Mouse (Mus musculus): Measurements from ENCODE around the gene Gm7075. TPM values are rescaled to one million over a fixed set of nuclear protein-coding genes. Genes with fewer than 3 reads are reported as not detected.
A peak's percentile ranks its signal among the peaks of the same experiment; 100 is the strongest.
"Not testable (repeated sequence)": the region's sequence is repeated elsewhere in the genome, so short reads cannot be mapped to it uniquely, and the experiment has no call there.

The Gm7075 gene
- polyA plus RNA-seq, 1 experiment from 2014 or later = not detected

- Histone ChIP-seq H3K4me2 (ENCODE audit: low read depth, low read length) (no peak overlapping the region), H3K27me3 (ENCODE audit: control insufficient read depth, insufficient read depth, low read depth, low read length) (no peaks in the 10 kb centered on the region), H3K9ac (ENCODE audit: low read length) (no peak overlapping the region), H3K4me1 (replicated peaks; ENCODE audit: control insufficient read depth, insufficient read depth, low read length) (no peaks in the 10 kb centered on the region), H3K36me3 (ENCODE audit: control insufficient read depth, insufficient read depth, low read length) (no peaks in the 10 kb centered on the region), H3K4me3 (ENCODE audit: low read length) (no peak overlapping the region), H3K9me3 (ENCODE audit: control insufficient read depth, low read length) (no peaks in the 10 kb centered on the region), H3K27ac (ENCODE audit: low read length) (no peak overlapping the region)
- 87% methylated on average over 9 of the region's 9 CpGs for WGBS
- no peak for ATAC-seq (ENCODE audit: low read depth)
Observed at GRCm38 (mm10) chr10:63423591-63424474, 2.2 kb upstream of the Gm7075 start.

- no peaks in the 10 kb centered on the region for H3K9me3 ChIP-seq (ENCODE audit: control insufficient read depth, low read length)
- no peak overlapping the region for H3K4me2 ChIP-seq (ENCODE audit: low read depth, low read length)
- no peaks in the 10 kb centered on the region for H3K27me3 ChIP-seq (ENCODE audit: control insufficient read depth, insufficient read depth, low read depth, low read length)
- no peaks in the 10 kb centered on the region for H3K4me1 ChIP-seq (replicated peaks; ENCODE audit: control insufficient read depth, insufficient read depth, low read length)
- H3K36me3 ChIP-seq (ENCODE audit: control insufficient read depth, insufficient read depth, low read length) = no peaks in the 10 kb centered on the region
- 85% methylated on average over 5 of the region's 5 CpGs for WGBS
- ATAC-seq (ENCODE audit: low read depth) = no peak
- H3K4me3 ChIP-seq (ENCODE audit: low read length) = no peak overlapping the region
- H3K9ac ChIP-seq (ENCODE audit: low read length) = no peak overlapping the region
- H3K27ac ChIP-seq (ENCODE audit: low read length) = no peak overlapping the region
Observed at GRCm38 (mm10) chr10:63422736-63422992, 1.1 kb upstream of the Gm7075 start.

- Histone ChIP-seq H3K36me3 (ENCODE audit: control insufficient read depth, insufficient read depth, low read length) (no peaks in the 10 kb centered on the region), H3K4me3 (ENCODE audit: low read length) (no peak overlapping the region), H3K27me3 (ENCODE audit: control insufficient read depth, insufficient read depth, low read depth, low read length) (no peaks in the 10 kb centered on the region), H3K4me2 (ENCODE audit: low read depth, low read length) (no peak overlapping the region), H3K27ac (ENCODE audit: low read length) (no peak overlapping the region), H3K4me1 (replicated peaks; ENCODE audit: control insufficient read depth, insufficient read depth, low read length) (peaks cover 6% of the 10 kb centered on the region; the same call in 1 of the 2 replicates), H3K9ac (ENCODE audit: low read length) (no peak overlapping the region), H3K9me3 (ENCODE audit: control insufficient read depth, low read length) (no peaks in the 10 kb centered on the region)
- 35% methylated on average over 5 of the region's 5 CpGs for WGBS
- ATAC-seq (ENCODE audit: low read depth) = no peak
Observed at GRCm38 (mm10) chr10:63417061-63417460, 4.5 kb downstream of the Gm7075 start.

- H3K4me1 ChIP-seq (replicated peaks; ENCODE audit: control insufficient read depth, insufficient read depth, low read length) = peaks cover 6% of the 10 kb centered on the region; the same call in 1 of the 2 replicates
- 31% methylated on average over 7 of the region's 7 CpGs for WGBS
- no peak overlapping the region for H3K9ac ChIP-seq (ENCODE audit: low read length)
- H3K4me2 ChIP-seq (ENCODE audit: low read depth, low read length) = peak overlapping the region; percentile 48
- no peaks in the 10 kb centered on the region for H3K27me3 ChIP-seq (ENCODE audit: control insufficient read depth, insufficient read depth, low read depth, low read length)
- peak; percentile 56; the same call in 1 of the 2 replicates for ATAC-seq (ENCODE audit: low read depth)
- peak overlapping the region; percentile 9; the same call in 1 of the 2 replicates for H3K4me3 ChIP-seq (ENCODE audit: low read length)
- H3K36me3 ChIP-seq (ENCODE audit: control insufficient read depth, insufficient read depth, low read length) = no peaks in the 10 kb centered on the region
- H3K27ac ChIP-seq (ENCODE audit: low read length) = peak overlapping the region; percentile 3; the same call in 1 of the 2 replicates
- H3K9me3 ChIP-seq (ENCODE audit: control insufficient read depth, low read length) = no peaks in the 10 kb centered on the region
Observed at GRCm38 (mm10) chr10:63415850-63416249, 5.7 kb downstream of the Gm7075 start.

- H3K27ac ChIP-seq (ENCODE audit: low read length) = no peak overlapping the region
- H3K27me3 ChIP-seq (ENCODE audit: control insufficient read depth, insufficient read depth, low read depth, low read length) = no peaks in the 10 kb centered on the region
- H3K4me3 ChIP-seq (ENCODE audit: low read length) = no peak overlapping the region
- 0 out of 2 replicates have a peak, but pooled peaks have one; percentile 7 for ATAC-seq (ENCODE audit: low read depth)
- WGBS = 31% methylated on average over 7 of the region's 7 CpGs
- no peaks in the 10 kb centered on the region for H3K9me3 ChIP-seq (ENCODE audit: control insufficient read depth, low read length)
- peaks cover 6% of the 10 kb centered on the region; the same call in 1 of the 2 replicates for H3K4me1 ChIP-seq (replicated peaks; ENCODE audit: control insufficient read depth, insufficient read depth, low read length)
- H3K4me2 ChIP-seq (ENCODE audit: low read depth, low read length) = no peak overlapping the region
- H3K9ac ChIP-seq (ENCODE audit: low read length) = no peak overlapping the region
- H3K36me3 ChIP-seq (ENCODE audit: control insufficient read depth, insufficient read depth, low read length) = no peaks in the 10 kb centered on the region
Observed at GRCm38 (mm10) chr10:63415287-63415686, 6.3 kb downstream of the Gm7075 start.

- H3K4me2 ChIP-seq (ENCODE audit: low read depth, low read length) = no peak overlapping the region
- H3K4me1 ChIP-seq (replicated peaks; ENCODE audit: control insufficient read depth, insufficient read depth, low read length) = peaks cover 6% of the 10 kb centered on the region; the same call in 1 of the 2 replicates
- H3K9me3 ChIP-seq (ENCODE audit: control insufficient read depth, low read length) = no peaks in the 10 kb centered on the region
- no peak overlapping the region for H3K9ac ChIP-seq (ENCODE audit: low read length)
- H3K27me3 ChIP-seq (ENCODE audit: control insufficient read depth, insufficient read depth, low read depth, low read length) = no peaks in the 10 kb centered on the region
- no peak for ATAC-seq (ENCODE audit: low read depth)
- H3K27ac ChIP-seq (ENCODE audit: low read length) = no peak overlapping the region
- H3K36me3 ChIP-seq (ENCODE audit: control insufficient read depth, insufficient read depth, low read length) = no peaks in the 10 kb centered on the region
- WGBS = 87% methylated on average over 17 of the region's 17 CpGs
- no peak overlapping the region for H3K4me3 ChIP-seq (ENCODE audit: low read length)
Observed at GRCm38 (mm10) chr10:63412756-63413155, 8.8 kb downstream of the Gm7075 start.

- not testable (repeated sequence) for H3K27ac ChIP-seq (ENCODE audit: low read length); H3K9me3 ChIP-seq (ENCODE audit: control insufficient read depth, low read length); H3K27me3 ChIP-seq (ENCODE audit: control insufficient read depth, insufficient read depth, low read depth, low read length); H3K4me3 ChIP-seq (ENCODE audit: low read length); ATAC-seq (ENCODE audit: low read depth); H3K4me2 ChIP-seq (ENCODE audit: low read depth, low read length); H3K36me3 ChIP-seq (ENCODE audit: control insufficient read depth, insufficient read depth, low read length); H3K9ac ChIP-seq (ENCODE audit: low read length); H3K4me1 ChIP-seq (replicated peaks; ENCODE audit: control insufficient read depth, insufficient read depth, low read length)
- 86% methylated on average over 6 of the region's 7 CpGs for WGBS
Observed at GRCm38 (mm10) chr10:63411674-63412073, 9.9 kb downstream of the Gm7075 start.

- Histone ChIP-seq H3K9ac (ENCODE audit: low read length) (no peak overlapping the region), H3K9me3 (ENCODE audit: control insufficient read depth, low read length) (no peaks in the 10 kb centered on the region), H3K4me3 (ENCODE audit: low read length) (no peak overlapping the region), H3K27ac (ENCODE audit: low read length) (no peak overlapping the region), H3K27me3 (ENCODE audit: control insufficient read depth, insufficient read depth, low read depth, low read length) (no peaks in the 10 kb centered on the region), H3K4me1 (replicated peaks; ENCODE audit: control insufficient read depth, insufficient read depth, low read length) (no peaks in the 10 kb centered on the region; the same call in 1 of the 2 replicates), H3K4me2 (ENCODE audit: low read depth, low read length) (no peak overlapping the region), H3K36me3 (ENCODE audit: control insufficient read depth, insufficient read depth, low read length) (no peaks in the 10 kb centered on the region)
- WGBS = 51% methylated on average over 16 of the region's 16 CpGs
- ATAC-seq (ENCODE audit: low read depth) = no peak
Observed at GRCm38 (mm10) chr10:63410162-63410956, 11.2 kb downstream of the Gm7075 start.

GRCm38 (mm10) chr10:63403636-63404035 is 18.0 kb downstream of the Gm7075 start:
- Histone ChIP-seq H3K9me3 (ENCODE audit: control insufficient read depth, low read length) (no peaks in the 10 kb centered on the region), H3K9ac (ENCODE audit: low read length) (no peak overlapping the region), H3K27me3 (ENCODE audit: control insufficient read depth, insufficient read depth, low read depth, low read length) (no peaks in the 10 kb centered on the region), H3K36me3 (ENCODE audit: control insufficient read depth, insufficient read depth, low read length) (no peaks in the 10 kb centered on the region), H3K4me2 (ENCODE audit: low read depth, low read length) (no peak overlapping the region), H3K4me1 (replicated peaks; ENCODE audit: control insufficient read depth, insufficient read depth, low read length) (no peaks in the 10 kb centered on the region), H3K4me3 (ENCODE audit: low read length) (no peak overlapping the region), H3K27ac (ENCODE audit: low read length) (no peak overlapping the region)
- 66% methylated on average over 2 of the region's 2 CpGs for WGBS
- no peak for ATAC-seq (ENCODE audit: low read depth)

All from lung, embryonic 16.5 days (tissue).